Mouse (Mus musculus) stomach, postnatal 0 days (tissue): ENCODE data around the gene Fxyd6.
A peak's percentile ranks its signal among the peaks of the same experiment; 100 is the strongest.

ENCODE experiments used
- CTCF ChIP-seq: IDR thresholded peaks from 2 replicates; pipeline ENCODE4 v1.5.1; 2016; ENCODE audit warnings: antibody characterized with exemption, low read depth, mild to moderate bottlenecking, moderate library complexity
- EP300 ChIP-seq: optimal IDR thresholded peaks from 2 replicates; pipeline ENCODE3; 2016; ENCODE audit warnings: antibody characterized with exemption

DNA sequence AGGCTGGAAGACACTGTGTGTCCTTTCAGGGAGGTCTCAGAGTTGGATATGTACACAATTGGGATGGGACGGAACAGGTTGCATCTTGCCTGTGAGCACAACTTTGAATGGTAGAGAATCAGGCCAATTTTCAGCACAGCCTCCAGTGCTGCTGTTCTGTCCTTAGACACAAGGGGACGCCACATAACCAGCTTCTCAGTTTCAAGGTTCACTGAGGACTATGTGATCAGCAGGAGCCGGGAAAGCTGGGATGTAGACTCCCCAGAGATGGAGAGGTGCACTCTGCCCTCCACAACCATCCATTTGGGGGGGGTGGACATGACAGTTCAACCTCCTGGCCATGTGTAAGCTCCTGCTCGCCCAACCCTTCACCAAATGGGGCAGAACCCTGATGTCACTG, 45.9 kb downstream of the Fxyd6 start:
- TF ChIP-seq CTCF (peak; percentile 89), EP300 (no peak)
